Mouse (Mus musculus): ENCODE data around the gene Gdpd3.
A peak's percentile ranks its signal among the peaks of the same experiment; 100 is the strongest.
"Not testable (repeated sequence)": the region's sequence is repeated elsewhere in the genome, so short reads cannot be mapped to it uniquely, and the experiment has no call there.

Gene Gdpd3

DNA sequence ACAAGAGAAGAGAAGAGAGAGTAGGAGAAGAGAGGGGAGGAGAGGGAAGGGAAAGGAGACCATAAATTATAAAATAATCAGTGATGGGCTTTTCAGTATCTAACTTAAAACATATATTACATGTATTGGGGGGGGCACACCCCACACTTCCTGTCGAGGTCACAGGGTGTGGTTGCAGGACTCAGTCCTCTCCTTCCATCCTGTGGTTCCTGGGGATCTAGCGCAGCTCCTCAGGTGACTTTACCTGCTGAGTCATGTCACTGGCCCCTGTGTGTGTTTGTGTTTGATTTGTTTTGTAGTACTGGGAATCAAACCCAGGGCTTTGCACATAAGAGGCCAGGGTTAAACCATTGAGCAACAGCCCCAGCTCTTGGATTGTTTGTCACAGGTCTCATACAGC is 8.3 kb downstream of the Gdpd3 start:
- Histone ChIP-seq H3K36me3 (ENCODE audit: control insufficient read depth, insufficient read depth, low read length, poor library complexity, severe bottlenecking) (peaks cover 5% of the 10 kb centered on the region), H3K27me3 (ENCODE audit: control insufficient read depth, insufficient read depth, low read length, poor library complexity, severe bottlenecking) (no peaks in the 10 kb centered on the region)
- no peak for DNase-seq (ENCODE audit: low read depth, low spot score)

DNA sequence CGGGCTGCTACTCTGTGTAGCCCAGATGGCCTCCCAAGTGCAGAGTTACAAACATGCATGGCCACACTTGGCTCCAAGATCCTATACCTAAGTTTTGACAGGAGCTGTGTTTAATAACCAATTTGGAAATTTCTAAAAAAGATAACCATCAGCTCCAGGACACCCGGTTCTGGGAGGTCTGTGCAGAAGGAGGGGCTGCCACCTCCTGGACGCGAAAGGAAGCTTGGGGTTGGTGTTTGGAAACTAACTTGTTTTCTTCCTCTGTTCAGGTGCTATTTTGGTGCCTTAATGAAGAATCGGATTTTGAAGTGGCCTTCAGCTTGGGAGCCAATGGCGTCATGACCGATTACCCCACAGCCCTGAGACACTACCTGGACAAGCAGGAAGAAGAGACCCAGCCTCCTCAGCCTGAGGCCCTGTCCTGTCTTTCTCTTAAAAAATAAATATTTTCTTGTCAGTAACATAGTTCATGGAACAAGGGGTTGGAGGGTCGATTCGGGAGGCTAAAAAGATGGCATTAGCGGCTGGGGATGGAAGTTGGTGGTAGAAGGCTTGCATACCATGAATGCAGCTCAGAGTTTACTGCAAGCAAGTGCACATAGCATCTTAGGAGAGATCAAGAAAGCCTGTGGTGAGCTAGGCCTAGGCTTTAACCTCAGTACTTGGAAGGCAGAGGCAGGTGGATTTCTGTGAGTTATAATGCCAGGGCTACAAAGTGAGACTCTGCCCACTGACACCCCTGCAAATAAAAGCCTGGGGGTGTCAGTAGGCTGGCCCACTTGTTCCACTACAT is 9.2 kb downstream of the Gdpd3 start:
- peak; percentile 50 for DNase-seq (ENCODE audit: low read depth, low spot score)
- Histone ChIP-seq H3K36me3 (ENCODE audit: control insufficient read depth, insufficient read depth, low read length, poor library complexity, severe bottlenecking) (peaks cover 5% of the 10 kb centered on the region), H3K27me3 (ENCODE audit: control insufficient read depth, insufficient read depth, low read length, poor library complexity, severe bottlenecking) (no peaks in the 10 kb centered on the region)

DNA sequence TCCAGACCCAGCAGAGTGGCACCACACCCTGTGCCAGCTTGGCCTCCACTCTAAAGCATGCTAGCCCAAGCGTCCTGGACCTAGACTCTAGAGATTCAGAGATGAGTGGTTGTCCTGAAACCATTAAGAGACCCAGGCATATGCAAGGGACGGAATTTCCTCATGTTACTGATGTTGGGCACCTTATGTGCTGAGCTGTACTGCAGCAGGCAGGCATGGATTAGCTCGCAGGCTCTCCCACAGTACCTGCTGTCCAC is 9.8 kb downstream of the Gdpd3 start:
- Histone ChIP-seq H3K36me3 (ENCODE audit: control insufficient read depth, insufficient read depth, low read length, poor library complexity, severe bottlenecking) (peaks cover 5% of the 10 kb centered on the region), H3K27me3 (ENCODE audit: control insufficient read depth, insufficient read depth, low read length, poor library complexity, severe bottlenecking) (no peaks in the 10 kb centered on the region)
- DNase-seq (ENCODE audit: low read depth, low spot score) = no peak

DNA sequence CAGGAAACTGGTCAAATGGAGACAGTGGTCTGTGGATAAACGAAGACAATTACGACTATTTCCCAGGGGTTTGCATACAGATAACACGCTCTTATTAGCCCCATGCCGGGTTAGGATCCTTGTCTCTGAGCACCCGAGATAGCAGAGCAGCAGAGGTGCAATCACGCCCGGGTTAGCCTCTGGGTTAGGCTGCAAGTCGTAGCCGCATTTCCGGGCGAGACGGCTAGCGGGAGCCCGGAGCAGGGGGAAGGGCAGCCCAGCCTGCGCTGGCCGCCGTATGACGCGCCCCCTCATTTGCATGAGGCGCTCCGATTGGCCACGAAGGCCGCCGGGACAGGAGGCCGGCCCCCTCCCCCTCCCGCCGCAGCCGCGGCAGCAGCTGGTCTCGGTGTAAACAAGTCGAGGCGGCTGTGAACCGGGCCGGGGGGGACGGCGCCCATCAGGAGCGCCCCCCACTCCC is 10.5 kb downstream of the Gdpd3 start, which contains the start of gene Ypel3:
TSS of gene Ypel3 (plus strand) at position 358 of the 460 bp plus-strand sequence.
- Histone ChIP-seq H3K27me3 (ENCODE audit: control insufficient read depth, insufficient read depth, low read length, poor library complexity, severe bottlenecking) (no peaks in the 10 kb centered on the region), H3K36me3 (ENCODE audit: control insufficient read depth, insufficient read depth, low read length, poor library complexity, severe bottlenecking) (peaks cover 5% of the 10 kb centered on the region)
- DNase-seq (ENCODE audit: low read depth, low spot score) = peak; percentile 92

DNA sequence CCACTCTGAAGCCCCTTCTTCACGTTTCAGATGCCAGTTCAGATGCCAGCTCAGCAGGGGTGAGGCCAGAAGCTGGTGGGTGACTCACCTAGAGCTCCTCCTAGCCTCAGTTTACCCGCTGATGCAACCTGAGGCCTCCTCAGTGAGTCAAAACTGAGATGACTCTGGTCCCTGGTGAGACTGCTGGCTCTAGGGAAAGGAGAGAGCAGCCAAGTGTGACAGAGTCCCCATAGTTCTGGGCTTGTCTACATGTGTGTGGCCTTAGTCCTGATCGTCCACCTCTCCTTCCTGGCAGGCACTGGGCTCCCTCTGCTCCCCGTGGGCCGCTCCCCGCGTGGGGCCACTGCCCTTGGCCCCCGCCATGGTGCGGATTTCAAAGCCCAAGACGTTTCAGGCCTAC is 11.3 kb downstream of the Gdpd3 start:
- no peaks in the 10 kb centered on the region for H3K27me3 ChIP-seq (ENCODE audit: control insufficient read depth, insufficient read depth, low read length, poor library complexity, severe bottlenecking)
- peaks cover 5% of the 10 kb centered on the region for H3K36me3 ChIP-seq (ENCODE audit: control insufficient read depth, insufficient read depth, low read length, poor library complexity, severe bottlenecking)
- no peak for DNase-seq (ENCODE audit: low read depth, low spot score)

DNA sequence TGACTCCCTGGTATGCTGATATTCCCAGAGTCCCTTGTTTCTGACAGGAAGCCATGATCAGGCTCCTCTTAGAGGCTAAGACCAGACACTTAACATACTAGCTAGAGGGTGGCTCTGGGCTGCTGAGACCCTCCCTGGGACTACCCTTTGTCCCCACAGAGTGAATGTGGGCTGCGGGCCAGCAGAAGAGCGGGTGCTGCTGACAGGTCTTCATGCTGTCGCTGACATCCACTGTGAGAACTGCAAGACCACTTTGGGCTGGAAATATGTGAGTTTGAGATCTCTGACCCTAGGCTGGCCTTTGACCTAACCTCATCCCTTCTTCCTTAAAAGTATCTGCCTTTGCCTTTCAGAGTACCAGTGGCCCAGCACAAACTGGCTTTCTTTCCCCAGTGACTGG is 12.0 kb downstream of the Gdpd3 start:
- Histone ChIP-seq H3K36me3 (ENCODE audit: control insufficient read depth, insufficient read depth, low read length, poor library complexity, severe bottlenecking) (peaks cover 5% of the 10 kb centered on the region), H3K27me3 (ENCODE audit: control insufficient read depth, insufficient read depth, low read length, poor library complexity, severe bottlenecking) (no peaks in the 10 kb centered on the region)
- DNase-seq (ENCODE audit: low read depth, low spot score) = no peak

DNA sequence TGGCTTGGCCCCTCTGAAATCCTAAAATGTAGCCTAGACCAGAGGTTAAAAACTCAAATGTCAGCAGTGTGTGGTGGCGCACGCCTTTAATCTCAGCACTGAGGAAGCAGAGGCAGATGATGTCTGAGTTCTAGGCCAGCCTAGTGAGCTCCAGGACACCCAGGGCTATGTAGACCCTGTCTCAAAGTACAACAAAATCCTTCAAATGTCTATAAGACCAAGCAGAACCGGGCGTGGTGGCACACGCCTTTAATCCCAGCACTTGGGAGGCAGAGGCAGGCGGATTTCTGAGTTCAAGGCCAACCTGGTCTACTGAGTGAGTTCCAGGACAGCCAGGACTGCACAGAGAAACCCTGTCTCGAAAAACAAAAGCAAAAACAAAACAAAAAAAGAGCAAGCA is 13.0 kb downstream of the Gdpd3 start:
- H3K36me3 ChIP-seq (ENCODE audit: control insufficient read depth, insufficient read depth, low read length, poor library complexity, severe bottlenecking); DNase-seq (ENCODE audit: low read depth, low spot score); H3K27me3 ChIP-seq (ENCODE audit: control insufficient read depth, insufficient read depth, low read length, poor library complexity, severe bottlenecking): not testable (repeated sequence)

DNA sequence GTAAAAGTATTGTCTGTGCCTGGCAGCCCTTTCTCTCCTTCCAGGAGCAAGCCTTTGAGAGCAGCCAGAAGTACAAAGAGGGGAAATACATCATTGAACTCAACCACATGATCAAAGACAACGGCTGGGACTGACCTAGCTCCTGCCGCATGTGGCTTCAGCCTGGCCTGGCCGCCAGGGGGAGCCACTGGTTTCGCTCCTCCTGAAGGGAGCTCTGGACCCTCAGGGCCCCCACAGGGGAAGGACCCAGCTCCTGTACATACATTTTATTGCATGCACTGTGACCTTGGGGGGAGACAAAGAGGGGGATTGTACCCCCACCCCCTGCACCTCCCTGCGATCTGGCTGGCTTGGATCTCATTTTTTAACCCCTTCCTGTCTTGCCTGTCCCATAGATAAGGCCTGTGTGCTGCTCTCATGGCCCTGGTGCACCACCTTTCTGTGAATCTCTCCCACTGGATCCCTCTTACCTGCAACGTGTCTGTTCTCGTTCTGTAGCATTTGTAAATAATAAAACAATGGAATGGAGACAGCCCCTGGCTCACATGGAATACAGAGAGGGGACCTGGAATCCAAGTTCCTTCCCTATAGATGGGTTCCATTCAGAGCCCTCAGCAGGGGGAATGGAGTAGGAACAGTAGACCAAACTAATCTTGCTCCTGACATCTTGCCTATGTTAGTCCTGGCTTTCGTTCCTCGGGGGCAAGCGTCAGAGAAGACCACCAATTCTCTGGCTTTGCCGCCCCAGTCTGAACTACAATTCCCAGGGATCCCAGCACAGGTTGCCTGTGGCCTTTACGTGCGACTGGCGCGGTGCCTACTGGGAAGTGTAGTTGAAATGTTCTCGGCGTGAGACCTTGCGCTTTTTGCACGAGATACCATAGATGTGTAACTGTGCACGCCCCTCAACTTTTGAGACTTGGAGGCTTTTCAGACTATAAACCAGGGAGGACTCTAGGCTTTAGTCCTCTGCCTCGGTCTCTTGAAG is 14.1 kb downstream of the Gdpd3 start:
- H3K27me3 ChIP-seq (ENCODE audit: control insufficient read depth, insufficient read depth, low read length, poor library complexity, severe bottlenecking) = no peaks in the 10 kb centered on the region
- peak; percentile 87 for DNase-seq (ENCODE audit: low read depth, low spot score)

DNA sequence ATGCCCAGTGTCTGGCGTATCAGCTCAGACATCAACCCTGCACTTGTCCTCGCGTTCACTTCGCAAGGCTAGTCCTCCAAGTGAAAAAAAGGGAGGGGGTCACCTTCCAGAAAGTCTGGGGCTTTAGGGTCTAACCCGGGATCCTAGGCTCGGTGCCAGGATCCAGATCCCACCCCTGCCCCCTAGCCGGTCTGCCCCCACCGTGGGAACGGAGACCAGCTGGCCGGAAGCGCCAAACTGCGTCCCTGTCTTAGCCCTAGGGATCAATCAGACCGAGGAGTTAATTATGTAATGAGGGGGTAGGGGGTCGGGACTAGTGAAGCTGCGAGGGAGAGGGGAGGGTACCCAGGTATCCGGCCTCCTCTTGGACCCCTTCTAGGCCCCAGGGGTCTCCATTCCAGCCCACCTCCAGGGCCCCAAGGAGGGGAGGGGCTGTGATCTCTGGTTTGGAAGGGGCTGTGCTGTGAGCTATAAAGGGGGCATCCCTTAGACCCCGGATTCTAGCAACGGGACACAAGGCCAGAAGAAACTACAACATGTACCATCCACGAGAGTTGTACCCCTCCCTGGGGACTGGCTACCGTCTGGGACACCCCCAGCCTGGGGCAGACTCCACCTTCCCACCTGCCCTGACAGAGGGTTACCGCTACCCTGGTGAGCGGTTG is 15.0 kb downstream of the Gdpd3 start, which contains the start of gene Tbx6:
TSS of gene Tbx6 (plus strand) at position 513 of the 665 bp plus-strand sequence.
- peaks cover 8% of the 10 kb centered on the region for H3K36me3 ChIP-seq (ENCODE audit: control insufficient read depth, insufficient read depth, low read length, poor library complexity, severe bottlenecking)
- no peak for DNase-seq (ENCODE audit: low read depth, low spot score)

More for the DNA sequence above, 14.1 kb downstream of the Gdpd3 start:
- peaks cover 5% of the 10 kb centered on the region for H3K36me3 ChIP-seq (ENCODE audit: control insufficient read depth, insufficient read depth, low read length, poor library complexity, severe bottlenecking)

DNA sequence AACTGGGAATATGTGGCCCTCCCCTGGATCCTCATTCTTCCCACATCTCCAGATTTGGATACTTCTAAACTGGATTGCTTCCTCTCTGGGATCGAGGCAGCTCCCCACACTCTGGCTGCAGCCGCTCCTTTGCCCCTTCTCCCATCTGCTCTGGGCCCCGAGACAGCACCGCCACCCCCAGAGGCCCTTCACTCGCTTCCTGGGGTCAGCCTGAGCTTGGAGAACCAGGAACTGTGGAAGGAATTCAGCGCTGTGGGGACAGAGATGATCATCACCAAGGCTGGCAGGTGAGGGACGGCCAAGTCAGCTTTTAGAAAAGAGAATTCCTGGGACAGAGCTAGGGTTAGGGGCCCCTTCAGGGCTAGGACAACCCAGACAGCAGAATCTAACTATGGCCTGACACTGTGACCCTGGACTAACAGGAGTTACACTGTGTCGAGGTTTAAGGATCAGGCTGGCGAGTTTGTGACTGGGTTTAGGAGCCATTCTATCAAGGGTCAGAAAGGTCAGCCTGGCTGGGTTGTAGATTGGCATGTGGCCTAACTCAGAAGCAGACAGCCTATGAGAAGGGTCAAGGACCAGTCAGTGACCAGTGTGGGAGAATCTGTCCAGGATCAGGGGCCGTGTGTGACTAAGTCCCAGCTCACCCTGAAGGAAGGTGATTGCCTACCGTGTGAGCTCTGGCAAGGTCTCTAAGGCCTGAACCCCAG is 15.7 kb downstream of the Gdpd3 start:
- DNase-seq (ENCODE audit: low read depth, low spot score) = no peak
- H3K36me3 ChIP-seq (ENCODE audit: control insufficient read depth, insufficient read depth, low read length, poor library complexity, severe bottlenecking) = peaks cover 8% of the 10 kb centered on the region
- H3K27me3 ChIP-seq (ENCODE audit: control insufficient read depth, insufficient read depth, low read length, poor library complexity, severe bottlenecking) = no peaks in the 10 kb centered on the region

More for the DNA sequence above, 15.0 kb downstream of the Gdpd3 start, which contains the start of gene Tbx6:
- H3K27me3 ChIP-seq (ENCODE audit: control insufficient read depth, insufficient read depth, low read length, poor library complexity, severe bottlenecking) = no peaks in the 10 kb centered on the region

DNA sequence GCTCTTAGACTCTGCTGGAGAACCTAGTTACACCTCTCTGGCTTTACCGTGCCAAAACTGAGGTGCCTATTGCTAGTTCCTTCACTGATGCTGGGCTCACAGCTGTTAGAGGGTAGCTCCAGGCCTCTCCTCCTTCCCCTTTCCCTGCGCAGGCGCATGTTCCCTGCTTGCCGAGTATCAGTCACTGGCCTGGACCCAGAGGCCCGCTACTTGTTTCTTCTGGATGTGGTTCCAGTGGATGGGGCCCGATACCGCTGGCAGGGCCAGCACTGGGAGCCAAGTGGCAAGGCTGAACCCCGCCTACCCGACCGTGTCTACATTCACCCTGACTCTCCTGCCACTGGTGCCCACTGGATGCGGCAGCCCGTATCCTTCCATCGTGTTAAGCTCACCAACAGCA is 16.6 kb downstream of the Gdpd3 start:
- Histone ChIP-seq H3K36me3 (ENCODE audit: control insufficient read depth, insufficient read depth, low read length, poor library complexity, severe bottlenecking) (peaks cover 8% of the 10 kb centered on the region), H3K27me3 (ENCODE audit: control insufficient read depth, insufficient read depth, low read length, poor library complexity, severe bottlenecking) (no peaks in the 10 kb centered on the region)
- DNase-seq (ENCODE audit: low read depth, low spot score) = no peak

DNA sequence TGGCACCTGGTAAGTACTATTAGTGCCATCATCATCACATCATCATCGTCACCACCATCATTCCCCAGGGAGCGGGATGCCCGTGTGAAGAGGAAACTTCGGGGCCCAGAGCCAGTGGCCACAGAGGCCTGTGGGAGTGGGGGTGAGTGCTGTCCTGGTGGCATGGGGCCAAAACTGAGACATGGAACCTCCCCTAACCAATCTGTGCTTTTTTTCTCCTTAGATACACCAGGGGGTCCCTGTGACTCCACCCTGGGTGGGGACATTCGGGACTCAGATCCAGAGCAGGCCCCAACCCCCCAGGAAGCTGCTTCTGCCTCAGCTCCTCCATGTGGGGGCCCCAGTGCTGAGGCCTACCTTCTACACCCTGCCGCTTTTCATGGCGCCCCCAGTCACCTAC is 18.3 kb downstream of the Gdpd3 start:
- DNase-seq (ENCODE audit: low read depth, low spot score) = no peak
- Histone ChIP-seq H3K36me3 (ENCODE audit: control insufficient read depth, insufficient read depth, low read length, poor library complexity, severe bottlenecking) (peaks cover 9% of the 10 kb centered on the region), H3K27me3 (ENCODE audit: control insufficient read depth, insufficient read depth, low read length, poor library complexity, severe bottlenecking) (no peaks in the 10 kb centered on the region)

DNA sequence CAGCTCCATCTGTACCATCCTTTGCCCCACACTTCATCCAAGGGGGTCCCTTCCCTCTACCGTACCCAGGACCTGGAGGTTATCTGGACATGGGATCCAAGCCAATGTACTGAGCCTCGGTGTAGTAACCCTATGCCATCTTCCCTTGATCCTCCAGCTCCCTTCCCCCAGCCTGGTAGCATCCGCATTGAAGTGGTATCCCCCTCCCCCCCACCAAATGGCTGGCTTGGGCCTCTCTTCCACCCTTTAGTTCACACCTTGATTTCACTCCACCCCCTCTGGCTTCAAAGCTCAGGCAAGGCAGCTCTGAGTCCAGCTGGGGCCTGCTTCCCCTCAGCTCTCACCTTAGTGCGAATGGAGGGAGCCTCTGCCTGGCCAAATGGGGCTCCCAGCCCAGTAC is 18.9 kb downstream of the Gdpd3 start:
- H3K36me3 ChIP-seq (ENCODE audit: control insufficient read depth, insufficient read depth, low read length, poor library complexity, severe bottlenecking) = peaks cover 9% of the 10 kb centered on the region
- no peak for DNase-seq (ENCODE audit: low read depth, low spot score)
- H3K27me3 ChIP-seq (ENCODE audit: control insufficient read depth, insufficient read depth, low read length, poor library complexity, severe bottlenecking) = no peaks in the 10 kb centered on the region

DNA sequence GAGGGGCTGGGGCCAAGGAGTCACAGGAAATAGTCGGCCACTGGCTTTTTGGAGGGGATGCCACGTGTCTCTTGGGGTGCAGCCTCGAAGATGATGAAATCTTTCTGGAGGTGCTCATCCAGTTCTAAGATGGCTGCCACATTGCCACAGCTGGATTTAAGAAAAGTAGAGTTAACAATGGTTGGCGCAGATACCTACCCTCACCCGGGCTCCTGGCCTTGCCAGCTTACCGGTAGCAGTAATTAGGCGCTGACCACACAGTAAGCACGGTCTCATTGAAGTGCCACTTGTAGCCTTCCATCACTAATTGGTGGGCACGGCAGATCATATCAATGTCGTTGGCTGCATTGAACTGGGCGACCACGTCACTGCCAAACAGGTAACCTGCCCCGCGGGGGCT is 20.0 kb downstream of the Gdpd3 start:
- Histone ChIP-seq H3K27me3 (ENCODE audit: control insufficient read depth, insufficient read depth, low read length, poor library complexity, severe bottlenecking) (no peaks in the 10 kb centered on the region), H3K36me3 (ENCODE audit: control insufficient read depth, insufficient read depth, low read length, poor library complexity, severe bottlenecking) (peaks cover 9% of the 10 kb centered on the region)
- DNase-seq (ENCODE audit: low read depth, low spot score) = no peak

Measured in splenic B cell, adult 2 months (primary cell).